Mouse (Mus musculus): ENCODE data around the gene Bsg.

GRCm38 (mm10) chr10:79687513-79687912 lies 16.8 kb upstream of the Bsg start:
- TF ChIP-seq CTCF (IDR thresholded peaks at IDR 0.05; ENCODE audit: low read depth, low read length) = no peak
- no peak for TF ChIP-seq POLR2A (IDR thresholded peaks at IDR 0.05; ENCODE audit: borderline replicate concordance, low read depth, low read length)

All from bone marrow macrophage, adult 2 months (primary cell).